Mouse (Mus musculus) gastrocnemius, postnatal 25 days (tissue): ENCODE results near the gene Hnrnpc. TPM values are rescaled to one million over a fixed set of nuclear protein-coding genes. Genes with fewer than 3 reads are reported as not detected.

Source experiments
- DNase-seq: peaks from one replicate; pipeline ENCODE4 v3.0.0; 2022
- long read RNA-seq, 2 experiments: library from polyadenylated mRNA; stranded (forward); transcript quantifications; one replicate each; pipeline ENCODE4 v2.0.0; 2021
- total RNA-seq, 2 experiments: library from RNA; stranded (reverse); gene quantifications; 1 replicate in 1 of 2; 2 replicates in 1 of 2; pipeline ENCODE4 v1.2.3; 2021

Hnrnpc gene
- 10 to 100 TPM; 71.5 to 72.2 TPM for total RNA-seq
- long read RNA-seq, experiment 1, transcript Hnrnpc-205 (9 exons, 2,617 nt), result major isoform, 5 of 35 reads
- long read RNA-seq, experiment 1, partial matches to known transcripts, result 15 of 35 reads
- long read RNA-seq, experiment 1, other reads (novel, unspliced or antisense), result 5 of 35 reads
- long read RNA-seq, experiment 2, transcript Hnrnpc-205 (9 exons, 2,617 nt), result major isoform, 6 of 45 reads
- long read RNA-seq, experiment 2, transcript Hnrnpc-211 (9 exons, 1,691 nt), result minor isoform, 5 of 45 reads
- long read RNA-seq, experiment 2, partial matches to known transcripts, result 7 of 45 reads
- long read RNA-seq, experiment 2, other reads (novel, unspliced or antisense), result 20 of 45 reads

DNA sequence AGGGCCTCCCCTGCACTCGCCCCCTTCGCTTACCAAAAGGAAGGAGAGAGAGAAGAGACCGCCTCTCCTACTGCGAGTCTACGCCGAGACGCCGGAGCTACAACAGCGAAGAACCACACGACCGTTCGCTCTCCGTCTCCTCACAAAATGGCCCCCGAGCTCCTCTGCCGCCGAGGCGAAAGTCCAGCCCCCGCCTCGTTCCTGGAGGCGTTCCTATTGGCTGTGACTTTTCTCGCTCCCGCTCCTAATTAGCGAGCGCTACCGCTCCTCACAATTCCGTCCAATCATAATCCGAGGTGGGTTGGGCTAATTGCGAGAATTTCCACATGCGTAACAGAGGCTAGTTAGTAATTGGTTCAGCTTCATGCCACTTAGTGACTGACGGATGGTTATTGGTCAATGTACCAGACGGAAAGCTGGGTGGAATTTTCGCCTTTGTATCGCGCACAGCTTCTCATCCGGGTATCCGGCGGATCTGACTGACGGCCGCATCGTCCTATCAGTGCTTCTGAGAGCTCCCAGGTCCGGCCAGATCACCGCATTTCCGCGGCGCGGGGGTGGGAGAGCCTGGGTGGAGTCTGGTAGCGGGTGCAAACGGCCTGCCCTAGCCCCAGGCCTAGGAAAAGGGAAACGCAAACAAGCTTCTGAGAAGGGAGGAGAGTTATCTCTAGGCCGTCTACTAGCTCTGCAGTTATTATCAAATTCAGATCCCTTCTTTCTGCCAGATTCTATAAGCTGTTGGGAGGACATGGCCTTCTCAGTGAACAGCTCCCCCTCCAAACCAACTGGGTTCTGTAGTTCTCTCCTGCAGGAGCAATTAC, at the start of gene Hnrnpc:
TSS of gene Hnrnpc (minus strand) at position 173 of the 821 bp plus-strand sequence.
- DNase-seq, result peak; percentile 100

- no peak for DNase-seq
These were observed 48.8 kb upstream of the Hnrnpc start for GRCm38 (mm10) chr14:52152613-52153012.

DNA sequence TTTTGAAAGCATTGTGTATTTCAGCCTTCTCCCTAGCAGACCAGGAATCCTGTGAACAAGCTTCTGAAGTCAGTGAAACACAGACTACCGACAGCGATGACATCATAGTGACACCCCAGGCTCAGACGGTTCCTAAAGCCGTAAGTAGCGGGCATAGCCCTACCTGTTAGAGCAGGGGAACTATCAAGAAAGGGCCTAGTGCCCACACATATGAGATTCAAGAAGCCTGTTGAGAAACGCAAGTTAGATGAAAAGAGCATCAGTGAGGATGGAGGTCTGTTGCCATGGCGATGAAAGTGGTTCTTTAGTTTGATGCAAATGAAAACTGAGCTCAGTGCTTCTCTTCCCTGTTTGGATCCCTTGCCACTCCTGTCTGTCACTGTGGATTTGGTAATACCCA, 48.4 kb upstream of the Hnrnpc start:
- no peak for DNase-seq

DNA sequence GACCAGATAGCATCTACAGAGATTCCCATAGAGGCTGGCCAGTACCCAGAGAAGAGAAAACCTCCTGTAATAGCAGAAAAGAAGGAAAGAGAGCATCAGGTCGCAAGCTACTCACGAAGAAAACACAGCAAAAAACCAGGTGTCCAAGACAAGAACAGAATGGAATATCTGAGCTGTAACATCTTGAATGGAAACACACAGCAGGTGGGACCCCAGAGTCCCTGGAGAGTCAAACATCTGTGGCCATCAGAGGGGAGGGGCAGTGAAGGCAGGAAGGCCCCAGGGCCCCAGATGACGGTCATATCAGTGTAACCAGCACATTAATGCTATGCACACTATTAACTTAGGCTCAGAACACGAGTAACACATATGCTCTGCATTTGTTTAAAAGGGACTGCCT, 46.1 kb upstream of the Hnrnpc start:
- DNase-seq, result no peak

DNA sequence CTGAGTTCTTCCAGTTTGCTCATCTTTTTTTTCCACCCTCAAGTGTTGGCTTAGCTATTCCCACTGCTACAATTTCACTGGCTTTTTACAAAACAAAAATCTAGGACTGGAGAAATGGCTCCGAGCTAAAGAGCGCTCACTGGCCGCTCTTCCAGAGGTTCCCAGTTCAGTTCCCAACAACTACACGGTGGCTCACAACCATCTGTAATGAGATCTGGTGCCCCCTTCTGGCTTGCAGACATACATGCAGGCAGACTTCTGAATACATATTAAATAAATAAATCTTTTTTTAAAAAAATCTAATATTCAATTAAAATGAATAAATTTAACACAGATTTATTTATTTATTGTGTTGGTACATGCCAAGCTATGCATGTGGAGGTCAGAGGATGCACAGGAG, 42.7 kb upstream of the Hnrnpc start:
- no peak for DNase-seq

DNA sequence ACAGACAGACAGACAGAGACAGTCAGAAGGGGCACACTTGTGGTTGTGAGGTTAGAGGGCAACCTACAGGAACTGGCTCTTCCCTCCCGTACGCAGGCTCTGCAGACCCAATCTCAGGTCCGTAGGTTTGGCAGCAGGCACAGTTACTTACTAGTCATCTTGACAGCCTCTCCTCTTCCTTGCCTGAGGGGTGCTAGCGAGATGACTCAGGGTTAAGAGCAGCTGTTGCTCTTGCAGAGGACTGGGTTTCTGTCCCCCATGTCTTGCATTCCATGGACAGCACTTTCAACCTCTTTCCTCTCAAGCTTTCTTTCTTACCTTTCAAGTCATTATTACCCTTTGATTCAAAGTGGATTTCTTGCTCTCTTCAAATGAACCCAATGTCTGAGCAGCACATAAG, 40.3 kb upstream of the Hnrnpc start:
- DNase-seq, result no peak

GRCm38 (mm10) chr14:52141445-52142127, 37.8 kb upstream of the Hnrnpc start:
- DNase-seq, result no peak

- no peak for DNase-seq
These were observed 37.0 kb upstream of the Hnrnpc start for GRCm38 (mm10) chr14:52140577-52141444.

DNA sequence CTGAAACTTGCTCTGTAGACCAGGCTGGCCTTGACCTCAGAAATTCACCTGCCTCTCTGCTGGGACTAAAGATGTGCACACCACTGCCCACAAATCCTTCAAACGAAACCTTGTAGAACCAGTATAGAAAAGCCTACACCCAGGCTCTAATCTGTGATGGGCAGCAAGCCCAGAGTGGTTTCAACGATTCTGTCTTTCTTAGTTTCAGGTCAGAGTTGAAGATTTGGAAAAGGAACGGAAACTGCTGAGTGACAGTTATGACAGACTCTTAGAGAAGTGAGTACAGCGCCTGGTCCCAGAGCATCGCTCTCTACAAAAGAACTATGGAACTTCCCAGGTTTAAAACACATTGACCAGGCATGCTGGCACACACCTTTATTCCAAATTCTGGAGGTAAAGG, 29.8 kb upstream of the Hnrnpc start:
- no peak for DNase-seq

DNA sequence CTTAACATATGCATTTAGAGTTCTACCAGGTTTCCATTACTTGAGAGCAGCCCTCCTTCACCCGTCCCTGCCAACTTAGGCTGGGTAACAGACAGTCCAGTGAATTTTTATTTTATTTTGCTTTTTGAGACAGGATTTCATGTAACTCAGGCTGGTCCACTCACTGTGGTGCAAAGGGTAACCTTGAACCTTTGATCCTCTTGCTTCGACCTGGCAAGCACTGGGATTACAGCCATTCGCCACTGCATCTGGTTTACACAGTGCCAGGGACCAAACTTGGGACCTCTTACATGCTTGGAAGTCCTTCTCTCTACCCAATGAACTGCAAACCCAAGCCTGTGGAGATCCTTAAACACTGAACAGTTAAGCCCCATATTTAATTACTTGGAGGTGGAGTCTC, 20.8 kb upstream of the Hnrnpc start:
- DNase-seq, result no peak

DNA sequence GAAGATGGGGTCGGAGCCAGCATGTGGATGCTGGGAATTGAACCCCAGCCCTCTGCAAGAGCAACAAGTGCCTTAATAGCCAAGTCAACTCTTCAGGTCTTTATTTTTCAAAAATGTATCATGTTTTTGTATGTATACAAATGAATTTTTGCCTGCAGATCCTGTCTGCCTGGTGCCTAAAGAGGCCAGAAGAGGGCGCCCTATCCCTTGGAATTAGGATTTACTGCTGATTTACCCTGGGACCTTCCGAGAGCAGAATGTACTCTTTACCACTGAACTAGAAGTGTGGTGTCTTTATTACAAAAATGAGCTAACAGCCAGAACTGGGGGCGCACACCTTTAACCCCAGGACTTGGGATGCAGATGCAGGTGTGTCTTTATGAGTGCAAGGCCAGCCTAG, 20.1 kb upstream of the Hnrnpc start:
- DNase-seq, result no peak

GRCm38 (mm10) chr14:52120169-52120568, 16.3 kb upstream of the Hnrnpc start:
- DNase-seq, result no peak

- DNase-seq, result peak; percentile 36
These were observed 15.2 kb upstream of the Hnrnpc start for GRCm38 (mm10) chr14:52118823-52119608.

- no peak for DNase-seq
These were observed 14.6 kb upstream of the Hnrnpc start for GRCm38 (mm10) chr14:52118456-52118822.

- no peak for DNase-seq
These were observed 13.4 kb upstream of the Hnrnpc start for GRCm38 (mm10) chr14:52117241-52117640.

GRCm38 (mm10) chr14:52114101-52114500, 10.3 kb upstream of the Hnrnpc start:
- DNase-seq, result no peak

GRCm38 (mm10) chr14:52110346-52110745, 6.5 kb upstream of the Hnrnpc start, which contains the start of gene Rpgrip1:
Gene Rpgrip1 (plus strand): TSS chr14:52110704.
- DNase-seq, result no peak

GRCm38 (mm10) chr14:52108025-52108424, 4.2 kb upstream of the Hnrnpc start:
- DNase-seq, result no peak

DNA sequence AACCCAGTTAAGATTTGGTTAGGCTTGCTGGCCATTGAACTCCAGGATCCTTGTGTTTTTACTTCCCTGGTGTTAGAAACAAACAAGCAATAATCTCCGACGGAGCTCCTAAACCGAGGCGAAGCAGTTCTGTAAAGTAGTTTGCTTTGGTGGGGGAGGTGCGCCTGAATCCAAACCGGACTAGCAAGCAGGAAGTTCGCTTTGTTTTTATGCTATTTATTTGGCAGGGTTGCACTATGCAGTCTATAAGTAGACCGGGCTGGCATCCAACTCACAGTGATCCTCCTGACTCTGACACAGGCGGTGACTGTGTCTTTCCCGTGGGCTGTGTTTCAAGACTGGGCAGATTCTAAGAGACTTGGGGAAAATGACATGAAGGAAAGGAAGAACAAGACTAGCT, 2.9 kb upstream of the Hnrnpc start:
- DNase-seq, result peak; percentile 10

GRCm38 (mm10) chr14:52105308-52105707, 1.5 kb upstream of the Hnrnpc start:
- DNase-seq, result no peak

DNA sequence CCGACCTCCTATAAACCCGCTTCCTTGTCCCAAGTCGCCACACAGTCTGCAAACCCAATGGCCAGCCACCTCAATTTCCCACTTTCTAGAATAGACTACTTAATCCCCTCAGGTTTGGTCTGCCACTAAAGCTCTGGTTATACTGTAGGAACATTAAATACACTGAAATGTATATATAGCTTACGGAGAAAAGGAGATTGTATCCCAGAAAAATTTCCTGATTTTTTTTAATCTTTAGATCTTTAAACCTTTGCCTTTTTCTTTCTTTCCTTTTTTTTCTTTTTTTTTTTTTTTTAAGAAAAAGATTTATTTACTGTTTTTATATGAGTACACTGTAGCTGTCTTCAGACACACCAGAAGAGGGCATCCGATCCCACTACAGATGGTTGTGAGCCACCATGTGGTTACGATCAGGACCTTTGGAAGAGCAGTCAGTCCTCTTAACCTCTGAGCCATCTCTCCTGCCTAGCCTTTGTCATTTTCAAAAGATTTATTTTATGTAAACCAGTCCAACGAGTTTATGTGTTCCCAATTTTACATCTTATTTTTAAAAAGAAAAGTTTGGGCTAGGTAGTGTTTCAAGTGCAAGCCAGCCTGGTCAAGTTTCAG, 953 bp upstream of the Hnrnpc start:
- DNase-seq, result no peak
